Mouse (Mus musculus): ENCODE measurements around the gene 6030445D17Rik. TPM values are rescaled to one million over a fixed set of nuclear protein-coding genes. Genes with fewer than 3 reads are reported as not detected.

Gene 6030445D17Rik
- polyA plus RNA-seq, 1 experiment from 2014 or later, result 0.19 TPM

GRCm38 (mm10) chr4:136486549-136486948 lies 24.5 kb downstream of the 6030445D17Rik start:
- no peak for ATAC-seq (ENCODE audit: insufficient number of reproducible peaks, insufficient read depth, low FRiP score, low TSS enrichment, low read depth)
- Histone ChIP-seq H3K27me3 (no peaks in the 10 kb centered on the region), H3K4me1 (replicated peaks) (no peaks in the 10 kb centered on the region), H3K9ac (replicated peaks) (no peak overlapping the region), H3K4me3 (replicated peaks) (no peak overlapping the region), H3K4me2 (no peak overlapping the region), H3K27ac (no peak overlapping the region), H3K9me3 (no peaks in the 10 kb centered on the region), H3K36me3 (peaks cover 6% of the 10 kb centered on the region; the same call in 1 of the 2 replicates)
- WGBS, result 88% methylated on average over 2 of the region's 2 CpGs

- H3K9ac ChIP-seq (replicated peaks), result no peak overlapping the region
- H3K4me1 ChIP-seq (replicated peaks), result peaks cover 4% of the 10 kb centered on the region; the same call in 1 of the 2 replicates
- no peaks in the 10 kb centered on the region for H3K27me3 ChIP-seq
- no peak overlapping the region for H3K4me3 ChIP-seq (replicated peaks)
- H3K27ac ChIP-seq, result no peak overlapping the region
- no peak for ATAC-seq (ENCODE audit: insufficient number of reproducible peaks, insufficient read depth, low FRiP score, low TSS enrichment, low read depth)
- H3K9me3 ChIP-seq, result no peaks in the 10 kb centered on the region
- H3K36me3 ChIP-seq, result no peaks in the 10 kb centered on the region
- H3K4me2 ChIP-seq, result no peak overlapping the region
Observed at GRCm38 (mm10) chr4:136495993-136496392, 33.9 kb downstream of the 6030445D17Rik start.

- no peak overlapping the region for H3K9ac ChIP-seq (replicated peaks)
- no peaks in the 10 kb centered on the region for H3K36me3 ChIP-seq
- no peaks in the 10 kb centered on the region for H3K9me3 ChIP-seq
- no peak overlapping the region for H3K27ac ChIP-seq
- no peaks in the 10 kb centered on the region; the same call in 1 of the 2 replicates for H3K4me1 ChIP-seq (replicated peaks)
- no peak for ATAC-seq (ENCODE audit: insufficient number of reproducible peaks, insufficient read depth, low FRiP score, low TSS enrichment, low read depth)
- WGBS, result 68% methylated on average over 2 of the region's 2 CpGs
- H3K4me3 ChIP-seq (replicated peaks), result no peak overlapping the region
- H3K27me3 ChIP-seq, result no peaks in the 10 kb centered on the region
- no peak overlapping the region for H3K4me2 ChIP-seq
Observed at GRCm38 (mm10) chr4:136505426-136506215, 43.6 kb downstream of the 6030445D17Rik start.

- Histone ChIP-seq H3K4me1 (replicated peaks) (peaks cover 10% of the 10 kb centered on the region), H3K9me3 (no peaks in the 10 kb centered on the region), H3K36me3 (no peaks in the 10 kb centered on the region), H3K27ac (no peak overlapping the region), H3K9ac (replicated peaks) (no peak overlapping the region), H3K27me3 (no peaks in the 10 kb centered on the region), H3K4me3 (replicated peaks) (no peak overlapping the region), H3K4me2 (no peak overlapping the region)
- 76% methylated on average over 1 of the region's 1 CpGs for WGBS
- no peak for ATAC-seq (ENCODE audit: insufficient number of reproducible peaks, insufficient read depth, low FRiP score, low TSS enrichment, low read depth)
Observed at GRCm38 (mm10) chr4:136509857-136510256, 47.8 kb downstream of the 6030445D17Rik start.

- ATAC-seq (ENCODE audit: insufficient number of reproducible peaks, insufficient read depth, low FRiP score, low TSS enrichment, low read depth), result no peak
- 51% methylated on average over 4 of the region's 4 CpGs for WGBS
Observed at GRCm38 (mm10) chr4:136511708-136512107, 49.7 kb downstream of the 6030445D17Rik start.

GRCm38 (mm10) chr4:136512905-136513304 lies 50.9 kb downstream of the 6030445D17Rik start:
- Histone ChIP-seq H3K36me3 (no peaks in the 10 kb centered on the region), H3K27ac (no peak overlapping the region; the same call in 1 of the 2 replicates), H3K27me3 (no peaks in the 10 kb centered on the region), H3K9ac (replicated peaks) (no peak overlapping the region), H3K4me1 (replicated peaks) (peaks cover 12% of the 10 kb centered on the region), H3K9me3 (no peaks in the 10 kb centered on the region), H3K4me3 (replicated peaks) (no peak overlapping the region), H3K4me2 (no peak overlapping the region)
- no peak for ATAC-seq (ENCODE audit: insufficient number of reproducible peaks, insufficient read depth, low FRiP score, low TSS enrichment, low read depth)

More at GRCm38 (mm10) chr4:136511708-136512107, 49.7 kb downstream of the 6030445D17Rik start:
- H3K4me1 ChIP-seq (replicated peaks), result peaks cover 12% of the 10 kb centered on the region
- no peak overlapping the region for H3K4me2 ChIP-seq
- no peak overlapping the region for H3K4me3 ChIP-seq (replicated peaks)
- no peaks in the 10 kb centered on the region for H3K27me3 ChIP-seq
- no peaks in the 10 kb centered on the region for H3K9me3 ChIP-seq
- H3K27ac ChIP-seq, result no peak overlapping the region
- H3K36me3 ChIP-seq, result no peaks in the 10 kb centered on the region
- no peak overlapping the region for H3K9ac ChIP-seq (replicated peaks)

Other genes starting within 250 kb of the 6030445D17Rik start
- gene Tcea3, start 214.5 kb upstream of the 6030445D17Rik start, polyA plus RNA-seq (2016; fragmentation: Nextera tagmentation; extraction: Ambion mirVana), result 5.0 and 5.2 TPM in 2 replicates
- gene Zfp46, start 177.6 kb upstream of the 6030445D17Rik start, polyA plus RNA-seq (2016; fragmentation: Nextera tagmentation; extraction: Ambion mirVana), result 25.4 and 25.6 TPM in 2 replicates
- gene Hnrnpr, start 151.3 kb upstream of the 6030445D17Rik start, polyA plus RNA-seq (2016; fragmentation: Nextera tagmentation; extraction: Ambion mirVana), result 252 and 268 TPM in 2 replicates
- 0.11 and 0.17 TPM in 2 replicates for gene Htr1d, start 38.7 kb upstream of the 6030445D17Rik start, polyA plus RNA-seq (2016; fragmentation: Nextera tagmentation; extraction: Ambion mirVana)
- 131 and 144 TPM in 2 replicates for gene Luzp1, start 7.5 kb downstream of the 6030445D17Rik start, polyA plus RNA-seq (2016; fragmentation: Nextera tagmentation; extraction: Ambion mirVana)
- gene Kdm1a, start 140.5 kb downstream of the 6030445D17Rik start, polyA plus RNA-seq (2016; fragmentation: Nextera tagmentation; extraction: Ambion mirVana), result 78.4 and 79.7 TPM in 2 replicates
- not detected in 2 replicates for gene Tex46, start 148.2 kb downstream of the 6030445D17Rik start, polyA plus RNA-seq (2016; fragmentation: Nextera tagmentation; extraction: Ambion mirVana)
- not detected in 2 replicates for gene Lactbl1, start 160.4 kb downstream of the 6030445D17Rik start, polyA plus RNA-seq (2016; fragmentation: Nextera tagmentation; extraction: Ambion mirVana)